Mouse (Mus musculus): ENCODE data around the gene Ltbp1.
"Not testable (repeated sequence)": the region's sequence is repeated elsewhere in the genome, so short reads cannot be mapped to it uniquely, and the experiment has no call there.

The Ltbp1 gene

DNA sequence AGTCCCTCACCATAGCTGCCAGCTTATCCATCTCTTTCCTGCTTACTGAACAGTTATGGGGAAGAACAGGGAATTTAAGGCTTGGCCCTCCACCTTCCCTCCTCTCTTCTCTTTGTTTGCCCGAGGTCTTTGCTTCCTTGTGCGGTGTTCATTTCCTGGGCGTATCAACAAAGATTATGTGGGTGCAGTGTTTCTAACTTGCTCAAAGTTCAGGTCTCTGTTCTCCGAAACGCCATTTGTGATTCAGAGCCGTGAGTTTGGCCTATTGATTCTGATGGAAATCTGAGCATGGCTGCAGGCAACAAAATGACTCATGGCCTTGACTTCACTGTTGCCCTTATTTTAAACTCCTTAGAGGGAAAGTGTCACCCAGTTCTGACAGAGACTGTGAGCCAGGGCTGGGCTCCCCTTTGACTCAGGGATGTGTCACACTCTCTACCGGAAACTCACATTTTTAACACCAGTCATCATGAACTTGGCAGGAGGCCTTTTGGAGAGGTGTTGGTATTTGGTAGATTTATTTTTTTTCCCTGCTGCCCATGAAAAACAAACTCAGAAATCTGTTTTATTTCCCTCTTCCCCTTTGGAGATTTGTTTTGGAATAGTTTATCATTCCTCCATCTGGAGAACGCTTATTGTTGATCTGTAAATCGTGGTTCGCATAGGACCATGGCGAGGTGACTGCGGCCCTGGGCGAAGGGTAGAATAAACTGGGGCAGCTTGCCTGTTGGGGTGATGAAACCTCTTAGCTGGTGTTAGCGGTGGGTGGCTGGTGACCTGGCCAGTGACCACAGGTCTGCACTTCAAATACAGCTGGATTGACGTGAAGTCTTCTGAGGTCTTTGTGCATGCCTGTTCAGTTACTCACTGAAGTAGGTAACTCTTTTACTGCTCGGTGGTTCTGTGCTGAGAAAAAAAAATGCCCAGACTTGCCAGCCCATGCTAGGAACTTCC, 105.2 kb downstream of the Ltbp1 start:
- DNase-seq (ENCODE audit: low spot score in 2 of 2): no peak

DNA sequence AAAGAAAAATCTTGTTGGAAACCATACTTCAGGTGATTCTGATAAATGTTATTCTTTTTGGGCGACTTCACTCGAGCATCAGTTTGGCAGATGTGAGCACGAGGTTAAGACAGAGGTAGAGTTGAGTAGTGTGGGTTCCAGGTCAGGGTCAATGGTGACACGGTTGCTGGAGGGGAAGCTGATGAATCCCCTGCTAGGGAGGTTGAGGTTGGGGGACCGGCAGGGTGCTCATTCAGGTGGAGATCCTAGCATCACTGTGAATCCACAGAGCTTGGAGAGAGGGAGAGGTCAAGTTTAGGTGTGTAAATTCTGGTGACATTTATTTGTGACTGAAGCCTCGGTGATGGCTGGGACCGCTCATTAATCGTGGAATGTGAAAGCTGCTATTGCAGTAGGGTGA, 110.2 kb downstream of the Ltbp1 start:
- no peak for DNase-seq (ENCODE audit: low spot score in 2 of 2)

DNA sequence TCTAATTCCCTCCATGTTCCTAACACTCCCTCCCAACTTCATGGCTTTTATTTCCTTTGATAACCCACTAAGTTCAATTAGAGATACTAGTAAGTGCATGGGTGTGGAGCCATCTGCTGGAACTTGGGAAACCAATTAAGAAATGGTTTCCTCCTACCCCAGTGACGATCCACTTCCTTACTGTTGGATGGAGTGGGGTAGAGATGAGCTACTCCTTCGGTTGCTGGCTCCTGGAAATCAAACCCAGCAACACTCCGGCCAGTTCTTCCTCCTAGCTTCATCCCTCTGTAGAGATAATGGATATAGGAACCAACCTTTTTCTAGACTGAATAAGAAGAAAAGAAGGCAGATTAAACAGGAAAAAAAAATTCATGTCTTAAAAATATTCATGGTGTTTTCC, 113.5 kb downstream of the Ltbp1 start:
- no peak for DNase-seq (ENCODE audit: low spot score in 2 of 2)

DNA sequence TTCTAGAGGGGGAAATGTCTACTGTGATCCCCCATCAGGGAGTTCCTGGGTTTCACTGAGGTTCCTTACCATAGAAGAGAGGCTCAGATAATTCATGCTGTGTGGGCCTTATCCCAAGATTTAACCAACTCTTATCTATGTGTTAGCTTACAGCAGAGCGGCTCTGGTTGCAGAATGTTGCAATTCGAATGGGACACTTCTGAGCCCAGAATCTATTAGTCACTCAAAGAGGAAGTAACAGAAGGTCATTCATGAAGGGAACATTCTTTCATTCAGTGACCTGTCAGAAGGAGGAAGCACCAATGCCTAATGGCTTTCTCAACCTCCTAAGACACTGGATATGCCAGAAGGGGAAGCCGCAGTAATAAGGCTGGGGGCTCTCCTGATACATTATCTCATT, 114.1 kb downstream of the Ltbp1 start:
- no peak for DNase-seq (ENCODE audit: low spot score in 2 of 2)

DNA sequence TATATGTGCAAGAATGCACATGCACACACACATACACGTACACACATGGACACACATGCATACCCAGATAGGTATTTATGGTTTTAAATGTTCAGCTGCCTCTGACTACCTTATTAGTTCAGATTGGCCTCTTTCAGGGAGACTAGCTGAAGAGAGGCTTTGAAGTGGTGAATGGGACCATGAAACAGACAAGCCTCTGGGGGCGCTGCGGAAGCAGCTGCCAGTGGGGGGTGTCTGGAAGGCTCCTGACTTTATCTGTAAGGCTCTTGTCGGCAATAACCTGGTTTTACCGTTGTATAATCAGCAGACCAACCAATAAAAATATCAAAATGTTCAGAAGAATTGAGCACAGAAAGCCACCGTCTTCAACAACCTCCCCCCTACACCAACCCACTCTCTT, 114.7 kb downstream of the Ltbp1 start:
- DNase-seq (ENCODE audit: low spot score in 2 of 2): no peak

DNA sequence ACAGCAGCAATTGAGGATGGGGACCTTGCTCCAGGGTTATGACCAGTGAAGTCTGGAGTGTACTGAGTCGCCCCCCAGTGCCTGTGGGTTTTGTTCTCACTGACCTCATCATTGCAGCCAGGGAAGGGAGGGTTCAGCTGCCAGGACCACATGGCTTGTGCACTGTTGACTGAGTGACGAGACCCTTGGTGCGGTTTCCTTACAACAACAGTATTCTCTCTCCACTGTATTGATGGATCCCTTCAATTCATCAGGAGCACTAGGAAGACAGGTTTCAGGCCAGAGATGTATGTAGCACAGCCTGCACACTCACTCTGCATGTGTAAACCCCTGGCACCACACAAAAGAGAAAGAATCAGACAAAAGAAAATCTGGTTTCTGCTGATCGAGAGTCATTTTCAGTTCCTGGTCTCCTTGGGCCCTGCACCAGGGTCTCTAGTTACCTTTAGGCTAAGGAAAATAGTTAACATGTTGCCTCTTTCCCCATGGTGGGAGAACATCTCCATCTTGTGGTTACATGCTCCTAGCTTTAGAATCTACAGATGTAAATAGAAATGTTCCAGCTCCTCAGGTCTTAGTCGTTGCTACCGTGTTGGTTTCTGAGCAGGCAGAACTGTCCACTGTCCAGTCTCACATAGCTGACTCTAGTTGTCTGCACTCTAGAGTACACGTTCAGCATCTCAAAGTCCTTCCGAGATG, 117.4 kb downstream of the Ltbp1 start:
- DNase-seq (ENCODE audit: low spot score in 2 of 2): no peak

DNA sequence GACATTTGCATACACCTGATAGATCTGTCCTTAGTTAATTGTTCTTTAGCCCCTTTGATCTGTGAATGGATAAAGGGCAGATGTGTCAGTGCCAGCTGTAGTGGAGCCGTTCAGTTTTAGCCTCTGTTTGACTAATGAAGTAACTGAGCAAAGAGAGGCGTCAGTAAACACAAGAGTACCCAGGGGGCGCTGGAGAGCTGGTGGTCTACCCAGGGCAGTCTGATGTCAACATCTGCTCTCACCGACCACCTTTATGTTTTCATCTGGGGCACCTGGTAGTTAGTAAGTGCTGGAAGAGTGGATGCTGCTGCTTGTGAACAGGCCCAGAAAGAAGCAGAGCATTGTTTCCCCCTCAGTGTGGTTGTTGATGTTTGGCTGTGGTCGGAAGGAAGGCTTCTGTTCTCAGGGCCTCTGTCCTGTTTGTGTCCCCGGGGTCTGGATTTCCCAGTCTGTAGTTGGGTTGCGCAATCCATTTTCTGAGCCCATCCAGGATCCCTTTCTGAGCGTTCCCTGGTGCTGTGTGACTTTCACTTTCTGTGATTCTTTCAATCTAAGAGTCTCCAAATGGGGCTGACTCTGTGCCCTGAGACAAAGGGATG, 123.1 kb downstream of the Ltbp1 start:
- DNase-seq (ENCODE audit: low spot score in 2 of 2): no peak

DNA sequence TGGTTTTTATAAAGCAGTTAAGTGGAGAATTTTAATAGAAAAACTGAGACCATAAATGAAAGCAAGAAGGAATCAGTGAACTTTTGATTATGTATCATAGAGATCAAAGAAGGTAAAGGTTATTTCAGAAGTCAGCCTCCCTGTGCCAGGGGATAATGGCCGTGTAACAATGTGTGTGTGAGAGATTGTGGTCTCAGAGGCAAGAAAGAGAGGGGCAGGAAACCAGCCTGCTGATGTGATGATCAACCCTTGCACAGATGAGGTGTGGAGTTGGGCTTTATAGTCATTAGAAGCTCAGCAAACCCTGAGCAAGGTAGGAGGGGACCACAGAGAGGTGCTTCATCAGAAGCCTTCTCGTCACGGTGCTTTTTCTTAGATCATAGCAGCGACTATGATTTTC, 128.6 kb downstream of the Ltbp1 start:
- DNase-seq (ENCODE audit: low spot score in 2 of 2): no peak

DNA sequence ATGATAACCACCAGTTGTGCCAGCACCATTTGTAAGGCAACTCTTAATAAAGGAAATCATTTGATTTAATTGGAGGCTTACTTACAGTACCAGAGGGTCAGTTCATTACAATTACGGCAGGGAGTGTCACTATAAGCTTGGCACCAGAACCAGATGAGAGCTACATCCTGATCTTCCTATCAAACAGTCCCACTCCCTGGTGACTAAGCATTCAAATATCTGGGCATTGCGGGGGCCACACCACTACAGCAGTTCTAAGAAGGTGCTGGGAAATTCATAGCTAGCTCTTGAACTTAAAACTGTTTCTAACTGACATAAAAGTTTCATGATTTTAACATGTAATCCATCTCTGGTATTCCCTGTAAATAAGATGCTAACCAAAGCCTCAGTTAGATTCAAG, 134.4 kb downstream of the Ltbp1 start:
- DNase-seq (ENCODE audit: low spot score in 2 of 2): no peak

DNA sequence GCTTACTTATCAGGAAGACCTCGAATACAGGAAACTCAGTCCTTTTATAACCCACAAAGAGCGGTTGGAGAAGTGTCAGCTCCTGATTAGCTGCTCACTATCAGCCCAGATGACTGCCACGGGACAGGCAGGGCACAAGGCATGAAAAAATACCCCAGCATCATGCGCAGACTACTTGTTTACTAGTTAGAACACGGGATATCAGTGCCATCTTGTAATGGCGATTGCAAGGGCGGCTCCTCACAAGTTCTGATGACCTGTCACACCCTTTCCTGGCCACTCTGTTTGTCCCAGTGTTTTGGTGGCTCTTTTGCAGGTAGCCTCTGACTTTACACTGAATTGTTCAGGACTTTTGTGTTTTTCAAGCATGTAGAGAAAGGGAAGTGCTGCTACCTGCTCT, 137.5 kb downstream of the Ltbp1 start:
- not testable (repeated sequence) for DNase-seq (ENCODE audit: low spot score in 2 of 2)

DNA sequence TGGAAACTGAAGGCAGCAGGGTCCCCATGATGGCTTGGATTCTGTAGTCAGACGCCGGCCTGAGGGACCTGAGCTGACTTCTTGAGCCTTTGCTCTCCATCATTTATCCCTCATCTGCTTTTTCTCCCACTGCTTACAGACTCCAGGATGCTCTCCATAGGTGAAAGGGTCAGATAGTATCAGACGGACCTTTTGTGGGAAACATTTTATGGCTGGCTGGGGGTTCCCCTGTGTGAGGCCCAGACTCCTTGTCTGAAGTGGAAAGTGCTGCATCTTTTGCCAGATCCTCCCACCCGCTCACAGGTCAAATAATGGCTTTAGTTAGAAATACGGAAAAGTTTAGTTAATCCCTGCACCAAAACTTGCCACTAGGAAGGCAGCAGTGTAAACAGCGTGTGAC, 138.6 kb downstream of the Ltbp1 start:
- DNase-seq (ENCODE audit: low spot score in 2 of 2): no peak

DNA sequence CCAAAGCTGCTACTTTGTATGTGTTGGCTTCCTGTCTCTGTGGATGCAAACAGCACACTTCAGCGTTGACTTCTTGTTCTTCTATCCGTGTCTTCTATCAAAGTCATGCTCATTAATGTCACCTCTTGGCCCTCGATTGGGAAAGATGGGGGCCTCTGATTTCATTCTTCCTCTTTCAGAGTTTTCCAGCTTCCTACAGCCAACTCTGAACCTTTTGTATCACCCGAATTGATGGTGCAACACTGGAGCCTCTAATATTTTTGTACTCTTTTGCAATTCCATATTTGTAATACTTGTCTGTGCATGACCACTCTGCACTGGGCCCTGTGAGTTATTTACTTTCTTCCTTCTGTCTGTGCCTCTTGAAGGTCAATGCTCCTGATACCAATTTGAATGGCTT, 141.8 kb downstream of the Ltbp1 start:
- DNase-seq (ENCODE audit: low spot score in 2 of 2): no peak

DNA sequence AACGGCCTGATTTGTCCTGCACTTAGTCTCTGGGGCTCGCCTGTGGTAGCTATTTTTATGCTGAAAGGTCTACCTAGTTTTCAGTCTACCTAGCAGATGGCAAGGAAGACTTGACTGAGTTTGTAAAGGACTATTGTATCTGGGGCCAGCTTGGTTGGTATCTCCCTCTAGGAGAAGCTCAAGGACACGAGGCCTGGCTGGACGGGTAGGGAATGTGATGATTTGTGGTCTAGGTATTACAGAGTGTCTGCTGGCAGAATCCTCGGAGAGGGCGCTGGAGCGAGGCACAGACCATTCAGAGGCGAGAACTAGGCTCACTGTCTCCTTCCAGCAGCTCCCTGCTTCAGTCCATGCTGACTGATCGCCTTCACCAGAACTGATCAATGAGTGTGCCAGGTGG, 146.4 kb downstream of the Ltbp1 start:
- DNase-seq (ENCODE audit: low spot score in 2 of 2): no peak

DNA sequence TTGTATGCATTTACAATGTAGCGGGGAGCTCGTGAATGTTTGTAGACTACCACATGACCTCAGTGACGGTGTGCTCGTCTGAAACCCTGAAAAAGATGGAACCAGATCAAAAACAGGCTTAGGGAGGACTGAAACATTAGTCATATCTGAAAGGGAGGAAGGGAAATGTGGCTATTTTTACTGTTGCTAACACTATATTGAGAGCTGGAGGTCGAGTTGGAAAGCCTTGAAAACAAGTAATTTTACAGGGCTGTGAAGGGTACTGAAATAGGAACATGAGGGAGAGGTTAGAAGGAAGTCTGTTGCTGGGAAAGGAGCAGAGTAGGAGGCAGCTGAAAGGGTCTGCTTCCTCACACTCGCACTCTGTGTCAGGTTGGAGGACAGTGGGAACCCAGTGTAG, 147.7 kb downstream of the Ltbp1 start:
- DNase-seq (ENCODE audit: low spot score in 2 of 2): no peak

DNA sequence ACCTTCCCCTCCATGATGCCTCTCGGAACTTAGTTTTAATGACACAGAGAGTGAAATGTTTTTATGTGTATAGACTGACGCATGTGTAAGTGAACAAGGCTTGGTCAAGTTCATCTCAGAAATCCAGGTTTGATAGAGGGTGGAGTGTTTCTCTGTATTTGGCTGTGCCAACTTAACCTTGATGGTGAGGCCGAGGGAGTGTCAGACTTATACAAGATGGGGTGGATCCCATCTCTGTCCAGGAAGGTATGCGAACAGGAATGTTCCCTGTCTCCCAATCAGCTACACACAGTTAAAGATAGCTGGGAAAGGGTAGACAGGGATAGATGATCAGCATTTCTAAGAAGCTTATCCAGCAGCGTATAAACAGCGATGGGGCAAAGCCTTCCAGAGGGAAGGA, 153.0 kb downstream of the Ltbp1 start:
- no peak for DNase-seq (ENCODE audit: low spot score in 2 of 2)

DNA sequence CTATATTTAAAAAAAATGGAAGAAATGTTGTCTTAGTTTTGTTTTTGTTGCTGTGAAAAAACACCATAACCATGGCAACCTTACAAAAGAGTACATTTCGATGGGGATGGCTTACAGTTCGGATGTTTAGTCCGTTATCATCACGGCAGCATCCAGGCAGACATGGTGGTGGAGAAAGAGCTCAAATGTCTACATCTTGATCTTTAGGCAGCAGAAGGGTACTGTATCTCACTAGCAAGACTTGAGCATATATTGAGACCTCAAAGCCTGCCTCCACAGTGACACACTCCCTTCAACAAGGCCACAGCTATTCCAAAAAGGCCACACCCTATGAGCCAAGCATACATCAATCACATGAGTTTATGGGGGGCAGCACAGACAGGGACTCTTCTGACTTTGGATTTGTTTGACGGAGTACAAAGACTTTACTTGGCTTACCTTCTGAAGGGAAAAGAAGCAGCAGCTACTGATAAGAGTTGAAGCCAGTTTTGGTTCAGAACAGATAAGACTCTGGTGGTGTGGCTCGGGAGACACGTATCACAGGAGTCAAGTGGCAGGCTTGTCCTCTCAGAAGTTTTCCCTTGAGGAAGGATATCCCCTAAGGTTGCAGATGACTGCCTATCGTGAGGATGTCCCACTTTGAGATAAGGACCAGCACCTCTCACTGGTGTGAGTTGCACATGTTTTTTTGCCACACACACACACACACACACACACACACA, 153.9 kb downstream of the Ltbp1 start:
- no peak for DNase-seq (ENCODE audit: low spot score in 2 of 2)

DNA sequence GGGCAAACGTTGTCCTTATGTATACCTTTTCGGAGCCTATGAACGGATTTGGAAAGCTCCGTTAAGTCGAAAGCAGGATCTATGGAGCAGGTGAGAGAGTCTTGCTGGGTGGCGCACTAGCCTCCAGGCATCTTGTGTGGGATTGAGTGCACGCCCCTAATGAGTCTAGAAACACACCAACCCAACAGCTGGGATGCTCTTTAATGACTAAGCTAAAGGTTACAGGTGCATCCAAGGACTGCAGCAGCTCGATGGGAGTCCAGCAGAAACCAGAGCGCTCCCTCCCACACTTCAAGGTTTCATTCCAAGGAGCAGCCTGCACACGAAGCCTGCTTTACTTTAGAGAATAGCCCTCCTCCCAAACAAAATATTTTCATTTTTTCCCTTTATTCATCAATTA, 155.7 kb downstream of the Ltbp1 start:
- DNase-seq (ENCODE audit: low spot score in 2 of 2): no peak

DNA sequence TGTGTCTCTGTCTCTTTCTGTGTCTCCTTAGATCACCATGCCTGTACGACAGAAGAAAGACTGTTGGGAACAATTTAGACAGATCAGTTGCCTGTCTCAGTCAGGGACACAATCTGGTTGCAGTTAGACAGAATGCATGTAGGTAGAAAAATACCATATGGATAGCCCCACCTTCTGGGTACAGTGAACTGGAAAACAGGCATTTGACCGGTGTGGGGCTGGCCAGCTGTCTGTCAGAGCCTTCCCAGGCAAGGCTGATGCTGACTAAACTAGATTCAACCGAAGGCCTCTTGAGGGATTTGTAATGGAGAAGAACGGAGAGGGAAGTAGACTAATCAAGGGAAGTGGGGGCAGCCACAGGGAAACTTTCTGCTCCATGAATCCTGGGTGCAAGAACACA, 156.6 kb downstream of the Ltbp1 start:
- DNase-seq (ENCODE audit: low spot score in 2 of 2): no peak

DNA sequence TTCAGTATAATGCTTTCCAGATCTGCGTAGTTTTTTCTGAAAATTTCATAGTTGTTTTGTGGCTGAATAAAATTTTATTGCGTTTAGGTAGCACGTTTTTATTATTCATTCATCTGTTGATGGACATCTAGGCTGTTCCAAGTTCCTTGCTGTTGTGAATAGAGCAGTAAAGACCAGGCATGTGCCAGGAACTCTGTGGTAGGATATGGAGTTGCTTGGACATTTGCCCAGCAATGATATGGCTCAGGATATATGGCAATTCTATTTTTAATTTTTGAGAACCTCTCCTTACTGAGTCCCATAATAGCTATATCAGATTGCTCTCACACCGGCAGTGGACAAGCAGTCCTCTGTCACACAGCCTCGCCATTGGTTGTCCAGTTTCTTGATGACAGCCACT, 159.2 kb downstream of the Ltbp1 start:
- DNase-seq (ENCODE audit: low spot score in 2 of 2): no peak

DNA sequence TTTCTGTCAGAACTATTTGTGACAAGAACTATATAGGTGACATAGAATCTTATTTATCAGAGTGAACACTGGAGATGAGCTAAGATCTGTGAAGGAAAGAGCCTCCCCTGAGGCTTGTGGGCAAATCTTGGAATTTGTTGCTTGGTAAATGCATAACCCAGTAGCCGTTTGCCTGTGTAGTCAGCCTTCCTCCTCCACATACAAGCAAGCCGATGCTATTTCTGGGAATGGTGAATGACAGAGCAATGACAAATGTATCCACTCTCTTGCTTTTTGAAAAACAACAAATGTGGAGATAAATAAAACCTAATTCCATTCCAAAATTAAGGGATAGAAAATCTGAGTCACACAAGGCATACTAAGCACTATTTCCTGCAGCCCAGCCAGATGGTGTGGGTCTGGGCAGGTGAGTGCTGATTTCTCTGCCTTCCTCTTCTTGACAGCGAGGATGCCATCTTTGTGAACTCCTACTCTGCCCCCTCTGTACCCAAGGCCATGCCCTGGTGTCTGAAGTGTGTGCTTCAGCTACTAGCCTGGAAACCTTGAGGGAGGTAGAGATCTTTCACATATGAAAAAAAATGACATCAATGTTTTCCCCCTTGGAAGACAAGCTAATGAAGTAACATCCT, 163.3 kb downstream of the Ltbp1 start:
- peak in 1 of 2 experiments; percentile 23 for DNase-seq (ENCODE audit: low spot score in 2 of 2)

DNA sequence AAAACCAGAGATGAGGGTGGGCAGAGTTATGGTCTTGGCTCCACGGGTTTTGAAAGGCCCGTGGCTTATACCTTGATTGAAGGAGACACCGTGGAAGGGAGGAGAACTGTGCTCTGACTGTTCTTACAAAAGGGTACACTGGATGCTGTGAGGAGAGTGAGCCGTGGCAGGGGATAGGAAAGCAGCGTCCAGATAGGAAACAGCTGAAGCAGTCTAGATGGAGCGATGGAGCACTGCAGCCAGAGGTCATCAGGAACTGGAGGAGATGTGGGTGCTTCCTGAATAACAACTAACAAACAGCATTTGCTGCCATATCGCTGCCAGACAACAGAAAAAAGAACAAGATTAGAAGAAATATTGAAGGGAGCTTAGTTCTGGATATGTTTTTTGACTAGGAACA, 166.3 kb downstream of the Ltbp1 start:
- no peak for DNase-seq (ENCODE audit: low spot score in 2 of 2)

Measured in right cerebral cortex, postnatal 36 days (tissue).